ENCODE assay signal across 8 mouse cellular contexts in the genomic region with DNA sequence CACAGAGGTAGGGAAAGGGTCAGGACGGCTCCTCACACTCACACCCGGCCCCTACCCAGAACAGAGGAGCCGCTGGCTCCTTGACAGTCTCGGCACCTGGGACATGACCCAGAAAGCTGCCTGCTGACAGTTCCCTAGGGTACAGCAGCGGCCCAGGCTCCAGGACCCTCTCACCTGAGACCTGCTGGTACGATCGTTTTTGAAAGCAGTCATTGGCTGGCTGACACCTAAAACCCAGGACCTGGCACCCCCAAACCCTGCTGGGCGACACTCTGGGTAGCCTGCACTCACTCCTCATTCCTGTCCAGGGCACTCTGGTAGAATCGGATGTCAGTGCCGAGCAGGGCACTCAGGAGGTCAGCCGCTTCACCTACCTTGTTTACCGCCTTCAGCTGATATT. TPM values are rescaled to one million over a fixed set of nuclear protein-coding genes. Genes with fewer than 3 reads are reported as not detected.
DNase-seq lines count a peak whose midpoint lies in the region; ATAC-seq and TF ChIP-seq lines count a peak whose summit lies in the region.

No protein-coding gene starts in this region.

- no peaks in the 10 kb centered on the region for H3K36me3 ChIP-seq in C2C12 (ENCODE audit: control insufficient read depth, insufficient read depth)
- peaks cover 16% of the 10 kb centered on the region for H3K36me3 ChIP-seq in heart, embryonic 16.5 days (ENCODE audit: control insufficient read depth, insufficient read depth)
- no peaks in the 10 kb centered on the region for H3K36me3 ChIP-seq in liver, embryonic 15.5 days (replicated peaks)

- H3K27me3 ChIP-seq in C2C12 (ENCODE audit: control insufficient read depth, insufficient read depth, insufficient read length): no peaks in the 10 kb centered on the region
- no peaks in the 10 kb centered on the region for H3K27me3 ChIP-seq in heart, embryonic 16.5 days (ENCODE audit: control insufficient read depth, insufficient read depth, low read length)
- peaks cover 61% of the 10 kb centered on the region for H3K27me3 ChIP-seq in liver, embryonic 15.5 days

- TF ChIP-seq CTCF in gastrocnemius, adult 2 months (IDR thresholded peaks at IDR 0.05): no peak
- no peak for TF ChIP-seq CTCF in C2C12 (IDR thresholded peaks at IDR 0.05; ENCODE audit: control insufficient read depth, insufficient read depth, insufficient read length)

- intact Hi-C loops in gastrocnemius, adult 2 months (cut with DNase I): loop anchor here (10.0 kb wide), 1 partner anchor 68 kb away; the partner anchor contains the start of gene Kifc3

- no peak for ATAC-seq in heart, embryonic 16.5 days (replicated peaks; ENCODE audit: extremely low read depth, insufficient read depth, low FRiP score)
- ATAC-seq in liver, embryonic 15.5 days (ENCODE audit: insufficient read depth): no peak; the same call in 1 of the 2 replicates
- ATAC-seq in CD4-positive, CD25-positive, alpha-beta regulatory T cell, adult 4 months: no peak

- no peak for DNase-seq in gastrocnemius, adult 2 months
- DNase-seq in gastrocnemius, adult 18-20 months (ENCODE audit: low spot score): no peak
- DNase-seq in right cerebral cortex, adult 2 months (ENCODE audit: low spot score in 2 of 2): no peak
- no peak for DNase-seq in left cerebral cortex, adult 18-20 months (ENCODE audit: low spot score in 2 of 2)

- peak overlapping the region; percentile 24 for H3ac ChIP-seq in C2C12 (ENCODE audit: control insufficient read depth, insufficient read length, low read depth)

- H3K4me1 ChIP-seq in heart, embryonic 16.5 days (ENCODE audit: control insufficient read depth, insufficient read depth, low read length): peaks cover 30% of the 10 kb centered on the region
- H3K4me1 ChIP-seq in liver, embryonic 15.5 days (replicated peaks): peaks cover 15% of the 10 kb centered on the region

- peak overlapping the region; percentile 63 for H3K4me2 ChIP-seq in heart, embryonic 16.5 days (ENCODE audit: low read depth, low read length)
- H3K4me2 ChIP-seq in liver, embryonic 15.5 days: peak overlapping the region; percentile 52

- H3K4me3 ChIP-seq in gastrocnemius, adult 2 months: peak overlapping the region; percentile 63
- H3K4me3 ChIP-seq in C2C12 (ENCODE audit: insufficient read depth, poor library complexity, severe bottlenecking): no peak overlapping the region
- peak overlapping the region; percentile 34 for H3K4me3 ChIP-seq in heart, embryonic 16.5 days (ENCODE audit: low read length)
- peak overlapping the region; percentile 41 for H3K4me3 ChIP-seq in liver, embryonic 15.5 days (replicated peaks)

- H3K79me2 ChIP-seq in C2C12 (ENCODE audit: control insufficient read depth, insufficient read depth): no peaks in the 10 kb centered on the region

- peak overlapping the region; percentile 92 for H3K27ac ChIP-seq in gastrocnemius, adult 2 months
- no peak overlapping the region for H3K27ac ChIP-seq in heart, embryonic 16.5 days (ENCODE audit: low read length)
- H3K27ac ChIP-seq in liver, embryonic 15.5 days (replicated peaks): no peak overlapping the region; the same call in 1 of the 2 replicates

- 44% methylated on average over 12 of the region's 12 CpGs for WGBS in heart, embryonic 16.5 days
- 34% methylated on average over 12 of the region's 12 CpGs for WGBS in liver, embryonic 15.5 days (ENCODE audit: insufficient replicate concordance)

- H3K9ac ChIP-seq in heart, embryonic 16.5 days (ENCODE audit: low read length): 0 out of 2 replicates have a peak overlapping the region, but pooled peaks have one; percentile 27
- H3K9ac ChIP-seq in liver, embryonic 15.5 days: no peak overlapping the region; the same call in 1 of the 2 replicates

- no peaks in the 10 kb centered on the region for H3K9me3 ChIP-seq in heart, embryonic 16.5 days (replicated peaks; ENCODE audit: control insufficient read depth, low read length)
- no peaks in the 10 kb centered on the region for H3K9me3 ChIP-seq in liver, embryonic 15.5 days (replicated peaks)

- no peaks in the 10 kb centered on the region for H3K79me3 ChIP-seq in C2C12 (ENCODE audit: low read depth)

TF ChIP-seq in C2C12, 6 proteins besides CTCF, POLR2A, EP300 and RAD21:
- TF ChIP-seq MYOD1 (IDR thresholded peaks at IDR 0.05; ENCODE audit: control insufficient read depth, insufficient read length, low read depth): no peak

RNA-seq across cellular contexts. Expression of gene Katnb1, which starts 56.2 kb away (rescaled TPM):
- total RNA-seq in gastrocnemius, adult 2 months (2021): 1 to 10 TPM; 6.4 to 7.6 TPM
- total RNA-seq in gastrocnemius, adult 18-20 months (2021): 1 to 10 TPM; 6.6 to 7.4 TPM
- polyA plus RNA-seq in C2C12 (2012; fragmentation: generic; extraction: Trizol): 23.7 TPM
- polyA plus RNA-seq in heart, embryonic 16.5 days (2015; fragmentation: Nextera tagmentation; extraction: Ambion mirVana): 17.1 and 19.1 TPM in 2 replicates
- 9.6 and 12.0 TPM in 2 replicates for polyA plus RNA-seq in liver, embryonic 15.5 days (2015; fragmentation: Nextera tagmentation; extraction: Ambion mirVana)
- 10 to 100 TPM; 42.1 to 50.6 TPM for total RNA-seq in left cerebral cortex, adult 18-20 months (2021)
- 10 to 100 TPM; 13.6 to 21.3 TPM for polyA plus RNA-seq in CD4-positive, CD25-positive, alpha-beta regulatory T cell, adult 4 months (2017; shearing (Covaris generic))
